Mouse (Mus musculus) left cerebral cortex, postnatal 4 days (tissue): Measurements from ENCODE around the gene Lpp. TPM values are rescaled to one million over a fixed set of nuclear protein-coding genes. Genes with fewer than 3 reads are reported as not detected.
A peak's percentile ranks its signal among the peaks of the same experiment; 100 is the strongest.

Experiments
- DNase-seq: peaks from one replicate; pipeline ENCODE4 v3.0.0-alpha.2; 2022
- intact Hi-C: fragments of 180-260 bp; cut with DNase I; formaldehyde crosslinking; loops from one replicate; pipeline ENCODE4 v1.15.1; 2025
- total RNA-seq, 2 experiments: library from RNA; stranded (reverse); gene quantifications; 2 replicates each; pipeline ENCODE4 v1.2.3; 2021

The Lpp gene
- total RNA-seq, 2 experiments from 2014 or later, result 11.5 to 13.0 TPM

DNA sequence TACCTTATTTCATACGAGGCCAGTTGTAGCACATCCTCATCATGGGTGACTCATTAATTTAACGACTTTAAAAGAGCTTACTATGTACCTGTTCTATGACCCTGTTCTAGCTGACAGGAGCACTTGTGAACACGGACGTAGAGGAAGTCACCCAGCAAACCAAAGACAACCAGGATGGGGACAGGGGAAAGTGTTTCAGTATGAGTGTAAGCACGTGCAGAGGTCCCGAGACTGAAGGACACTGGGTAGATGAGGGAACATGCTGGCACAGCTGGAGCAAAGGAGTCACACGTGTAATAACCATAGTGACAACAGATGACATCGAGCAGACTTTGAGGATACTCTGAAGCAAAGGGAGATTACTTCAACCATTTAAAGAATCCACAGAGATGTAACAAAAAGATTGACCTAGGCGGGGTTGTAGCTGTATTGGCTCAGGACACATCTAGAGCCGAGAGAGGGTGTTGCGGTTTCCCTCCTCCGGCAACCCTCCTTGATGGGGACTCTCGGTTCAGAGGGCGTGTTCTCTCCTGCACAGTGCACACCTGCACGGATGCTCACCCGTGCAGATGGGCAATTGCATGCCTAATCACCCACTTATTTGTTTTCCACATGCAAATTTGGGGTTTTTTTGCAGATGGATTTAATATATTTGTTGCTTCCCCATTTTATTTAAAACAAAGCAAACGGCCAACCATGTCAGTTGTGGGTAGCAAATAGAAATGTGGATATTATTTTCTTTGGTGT lies 74.4 kb downstream of the Lpp start:
- intact Hi-C loops, result no loop called here
- DNase-seq, result no peak

DNA sequence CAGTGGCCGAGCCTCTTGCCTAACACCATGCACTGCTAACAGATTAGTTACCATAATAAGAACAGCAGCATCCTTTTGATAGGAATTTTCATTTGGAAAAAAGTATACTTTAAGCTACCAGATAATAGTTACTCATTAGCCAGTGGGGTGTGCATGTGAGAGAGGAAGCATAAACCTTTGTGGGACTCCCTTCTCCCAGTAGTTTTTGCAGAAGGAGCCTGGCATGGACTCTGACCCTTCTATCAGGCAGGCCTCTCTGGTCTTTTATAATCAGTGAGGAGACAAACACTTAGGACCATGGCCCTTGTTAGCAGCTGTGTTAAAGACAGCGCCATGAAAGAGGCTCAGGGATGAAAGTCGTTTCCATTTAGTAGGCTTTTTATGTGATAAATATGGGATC lies 76.0 kb downstream of the Lpp start:
- intact Hi-C loops, result no loop called here
- no peak for DNase-seq

DNA sequence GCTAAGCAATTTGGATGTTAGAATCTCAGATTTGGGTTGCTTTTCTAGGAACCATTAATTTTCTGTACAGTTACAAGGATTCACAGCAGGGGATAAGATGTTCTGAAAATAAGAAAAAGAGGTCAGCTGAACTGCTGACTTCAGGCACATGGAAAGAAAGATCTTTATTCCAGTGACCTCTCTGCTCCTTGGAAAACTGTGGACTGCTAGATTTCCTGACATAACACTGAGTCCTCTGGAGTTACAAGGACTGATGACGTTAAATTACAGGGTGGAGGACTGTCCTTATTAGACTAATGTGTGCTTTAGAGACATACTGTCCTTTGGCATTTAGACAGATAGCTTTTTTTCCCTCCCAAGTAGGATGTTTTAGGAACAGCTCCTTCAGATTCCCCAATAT lies 77.3 kb downstream of the Lpp start:
- DNase-seq, result no peak
- intact Hi-C loops, result no loop called here

DNA sequence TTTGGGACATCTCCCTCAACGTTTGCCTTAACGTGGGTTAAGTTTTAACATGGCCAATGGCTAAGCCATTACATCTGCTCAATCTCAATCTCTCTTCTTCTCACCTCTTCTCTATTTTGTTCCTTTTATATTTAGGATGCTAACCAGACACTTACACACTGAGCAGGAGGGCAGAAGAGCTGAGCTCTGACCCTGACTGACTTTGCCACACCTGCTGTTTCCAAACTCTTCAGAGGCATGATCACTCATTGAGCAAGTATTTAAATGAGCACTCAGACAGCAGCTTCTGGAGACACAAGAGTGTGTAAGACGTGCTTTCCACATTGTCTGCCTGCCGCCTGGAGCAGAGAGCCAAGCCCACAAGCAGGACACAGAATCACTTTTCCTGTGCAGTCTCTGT lies 77.7 kb downstream of the Lpp start:
- no peak for DNase-seq
- intact Hi-C loops, result no loop called here

DNA sequence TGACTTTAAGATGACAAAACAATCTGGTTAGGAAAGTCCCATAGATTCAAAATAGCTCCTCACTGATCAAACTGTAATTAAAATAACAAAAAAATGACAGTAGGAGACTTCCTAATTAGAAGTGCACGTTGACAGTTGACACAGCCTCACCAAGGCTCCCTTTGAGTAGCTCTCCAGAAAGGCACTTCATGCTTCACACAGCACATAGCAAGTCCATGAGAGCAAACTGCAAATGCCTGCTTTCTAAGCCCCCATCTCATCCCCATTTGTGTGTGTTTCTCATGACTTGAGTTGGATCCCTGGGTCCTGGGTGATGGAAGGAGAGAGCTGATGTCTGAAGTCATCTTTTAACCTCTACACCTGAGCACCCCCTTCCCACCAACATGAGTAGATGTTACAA lies 78.5 kb downstream of the Lpp start:
- no peak for DNase-seq
- intact Hi-C loops, result no loop called here

DNA sequence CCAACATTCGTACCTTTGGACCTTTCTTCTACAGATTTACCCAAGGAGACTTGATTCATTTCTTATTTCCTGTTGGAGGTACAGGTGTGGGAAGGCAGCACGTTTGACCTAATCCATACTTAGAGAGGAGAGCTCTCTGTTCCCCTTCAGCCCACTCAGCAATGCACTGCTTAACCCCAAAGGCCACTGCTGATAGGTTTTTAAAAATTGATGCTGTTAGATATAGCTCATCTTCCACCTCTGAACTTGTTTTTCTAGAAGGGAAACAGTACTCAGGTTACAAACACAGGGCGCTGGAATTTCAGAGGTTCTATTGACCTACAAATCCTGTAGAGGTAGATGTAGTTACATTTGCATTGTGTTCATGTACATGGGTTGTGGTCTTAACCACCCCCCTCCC lies 80.7 kb downstream of the Lpp start:
- intact Hi-C loops, result no loop called here
- no peak for DNase-seq

DNA sequence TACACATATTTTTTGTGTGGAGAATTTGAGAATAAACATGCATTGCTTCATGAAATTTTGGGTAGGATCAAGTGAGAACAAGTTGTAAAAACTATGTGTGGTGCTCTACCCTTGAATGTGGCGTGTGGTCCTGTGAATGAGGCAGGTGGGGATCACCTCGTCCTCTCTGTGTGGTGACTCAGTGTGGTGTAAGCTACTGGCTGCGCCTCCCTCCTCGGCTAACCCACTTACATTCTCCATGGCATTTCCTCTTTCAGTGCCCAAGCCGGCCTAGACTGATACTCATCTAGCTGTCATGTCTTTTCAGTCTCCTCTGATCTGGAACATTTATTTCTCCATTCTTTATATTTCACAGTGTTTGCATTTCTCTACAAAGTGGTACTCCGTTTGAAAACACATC lies 81.5 kb downstream of the Lpp start:
- no peak for DNase-seq
- intact Hi-C loops, result no loop called here

DNA sequence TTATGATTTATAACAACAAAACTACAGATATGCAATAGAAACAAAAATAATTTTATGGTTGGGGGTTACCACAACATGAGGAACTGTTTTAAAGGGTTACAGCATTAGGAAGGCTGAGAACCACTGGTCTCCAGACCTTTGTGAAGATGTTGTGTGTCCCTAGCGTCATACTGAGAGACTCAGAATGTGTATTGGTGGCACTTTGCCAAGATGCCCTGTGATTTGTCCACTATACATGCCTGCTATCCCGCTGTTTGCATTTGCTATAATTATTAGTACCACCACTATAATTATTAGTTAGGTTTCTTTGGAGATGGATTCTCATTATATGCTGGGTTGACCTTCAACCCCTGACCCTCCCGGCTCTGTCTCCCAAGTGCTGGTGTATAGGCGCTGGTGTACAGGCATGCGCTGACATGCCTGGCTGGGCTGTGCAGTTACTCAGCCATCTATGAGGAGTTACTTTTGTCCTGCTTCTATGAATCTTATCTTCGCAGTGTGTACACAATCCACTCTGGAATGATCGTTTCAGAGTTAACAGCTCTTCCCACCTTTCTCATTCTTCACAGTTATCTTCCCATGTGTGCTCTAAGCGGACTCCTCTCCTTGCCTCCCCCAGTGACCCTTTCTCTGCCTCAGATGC lies 82.1 kb downstream of the Lpp start:
- DNase-seq, result no peak
- intact Hi-C loops, result no loop called here

DNA sequence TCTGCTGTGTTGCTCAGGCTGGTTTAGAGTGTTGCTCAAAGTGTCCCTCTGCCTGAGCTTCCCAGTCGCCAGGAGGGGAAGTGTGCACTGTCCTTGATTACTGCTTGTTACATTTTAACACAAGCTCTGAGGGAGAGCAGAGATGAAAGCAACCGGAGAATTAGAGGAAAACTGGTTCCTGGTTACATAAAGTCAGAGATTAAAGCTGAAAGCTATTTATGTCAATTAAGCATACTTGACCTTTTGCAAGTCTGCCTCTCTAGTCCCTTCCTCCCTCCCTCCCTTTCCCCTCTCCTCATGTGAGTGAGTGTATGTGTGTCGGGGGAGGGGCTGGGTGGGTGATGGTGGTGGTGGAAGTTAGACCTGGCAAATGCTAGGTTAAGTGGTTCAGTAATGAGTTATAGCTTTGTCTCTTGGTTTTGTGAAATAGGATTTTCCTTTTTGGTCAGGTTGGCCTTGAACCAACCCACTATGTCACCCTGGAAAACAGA lies 83.6 kb downstream of the Lpp start:
- intact Hi-C loops, result no loop called here
- DNase-seq, result no peak

DNA sequence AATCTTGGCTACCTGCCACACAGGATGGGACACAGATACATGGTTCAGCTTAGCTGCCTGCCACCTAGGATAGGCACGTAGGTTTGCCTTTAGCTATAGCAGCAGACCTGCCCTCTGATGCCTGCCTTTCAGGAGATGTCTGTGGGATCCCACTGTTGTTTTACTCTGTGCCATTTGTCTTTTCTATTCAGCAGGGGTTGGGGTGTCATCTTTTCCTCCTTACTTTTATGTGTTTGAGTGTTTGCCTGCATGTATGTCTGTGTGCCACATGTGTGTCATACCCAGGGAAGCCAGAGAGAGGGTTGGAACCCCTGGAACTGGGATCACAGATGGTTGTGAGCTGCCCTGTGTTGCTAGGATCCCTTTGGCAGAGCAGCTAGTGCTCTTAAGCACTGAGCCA lies 84.7 kb downstream of the Lpp start:
- intact Hi-C loops, result no loop called here

DNA sequence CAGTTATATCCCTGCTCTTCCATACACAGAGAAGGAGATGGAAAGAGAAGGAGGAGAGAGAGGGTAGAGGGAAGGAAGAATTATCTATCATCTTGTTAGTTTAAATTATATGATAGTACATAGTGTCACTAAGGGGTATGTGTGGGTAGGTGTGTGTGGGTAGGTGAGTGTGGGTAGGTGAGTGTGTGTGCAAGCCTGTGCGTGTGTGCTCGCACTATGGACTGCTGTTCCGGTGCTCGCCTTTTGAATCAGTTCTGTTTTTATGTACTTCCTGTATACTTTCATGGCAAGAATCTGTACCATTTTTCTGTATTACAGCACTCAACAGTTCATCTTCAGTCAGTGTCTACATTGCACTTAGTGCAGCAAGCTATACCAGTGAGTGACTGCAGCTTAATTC lies 85.5 kb downstream of the Lpp start:
- intact Hi-C loops, result no loop called here

More for the DNA sequence above, 84.7 kb downstream of the Lpp start:
- DNase-seq, result no peak

DNA sequence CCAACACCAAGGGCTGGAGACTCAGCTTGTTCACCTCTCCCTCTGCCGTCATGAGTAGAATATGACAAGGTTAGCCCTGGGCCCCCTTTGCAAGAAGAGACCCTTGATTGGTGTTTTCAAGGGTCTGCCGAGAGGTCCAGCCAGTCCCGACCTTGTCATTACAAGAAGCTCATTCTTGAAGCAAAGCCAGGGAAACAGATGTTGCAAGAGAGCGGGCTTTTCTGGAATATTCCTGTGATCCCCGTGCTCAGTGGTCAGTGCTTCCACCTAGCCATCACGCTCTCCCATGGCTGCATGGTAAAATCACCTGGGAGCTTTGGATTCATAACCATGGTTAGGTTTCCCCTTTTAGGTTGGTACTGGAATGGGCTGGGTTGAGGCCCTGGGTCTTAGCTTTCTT lies 89.3 kb downstream of the Lpp start:
- intact Hi-C loops, result no loop called here

More for the DNA sequence above, 85.5 kb downstream of the Lpp start:
- no peak for DNase-seq

DNA sequence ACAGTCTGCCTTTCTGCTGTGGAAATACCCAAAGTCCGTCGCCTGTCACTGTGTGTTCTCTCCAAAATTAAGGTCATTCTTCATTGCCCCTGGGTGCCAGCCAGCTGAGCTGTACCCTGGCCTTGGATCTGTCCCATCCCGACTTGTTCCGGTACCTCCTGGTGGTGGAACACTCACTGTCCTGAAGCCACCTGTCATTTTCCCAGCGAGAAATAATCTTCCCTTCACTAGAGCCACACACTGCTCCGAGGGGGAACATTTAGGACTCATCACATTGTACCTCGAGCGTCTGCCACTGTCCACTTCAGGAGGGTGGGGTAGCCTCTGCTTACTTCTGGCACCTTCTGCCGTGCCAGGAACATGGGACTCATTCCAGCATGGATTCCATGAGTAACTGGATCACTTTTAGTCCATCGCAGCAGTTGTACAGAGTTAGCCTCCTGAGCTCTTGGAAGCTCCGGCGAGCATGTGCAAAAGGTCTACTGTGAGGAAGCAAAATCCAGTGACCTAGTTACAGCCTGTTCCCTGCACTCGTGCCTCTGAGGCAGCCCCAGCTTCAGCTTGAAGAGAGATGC lies 90.3 kb downstream of the Lpp start:
- intact Hi-C loops, result no loop called here
- DNase-seq, result peak; percentile 35

More for the DNA sequence above, 89.3 kb downstream of the Lpp start:
- DNase-seq, result no peak

DNA sequence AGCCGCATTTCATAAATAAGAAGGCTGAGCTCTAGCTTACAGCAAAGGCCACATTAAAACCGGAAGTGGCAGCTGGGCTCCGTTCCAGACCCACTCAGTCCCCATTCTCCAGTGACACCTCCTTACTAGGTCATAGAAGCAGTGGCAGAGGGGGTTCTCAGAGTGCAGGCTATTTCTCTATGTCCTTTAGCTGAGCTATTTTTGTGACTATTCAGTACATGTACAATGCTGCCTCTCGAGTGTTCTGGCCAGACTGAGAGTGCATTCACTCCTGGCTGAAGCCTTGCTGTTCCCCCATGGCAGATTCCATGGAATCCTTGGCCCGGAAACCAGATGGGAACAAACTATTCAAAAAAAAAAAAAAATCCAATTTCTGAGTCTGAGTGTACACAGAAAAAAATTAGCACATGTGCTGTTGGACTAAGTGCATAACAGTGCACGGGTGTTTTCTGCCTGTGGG lies 94.5 kb downstream of the Lpp start:
- intact Hi-C loops, result no loop called here
- no peak for DNase-seq

DNA sequence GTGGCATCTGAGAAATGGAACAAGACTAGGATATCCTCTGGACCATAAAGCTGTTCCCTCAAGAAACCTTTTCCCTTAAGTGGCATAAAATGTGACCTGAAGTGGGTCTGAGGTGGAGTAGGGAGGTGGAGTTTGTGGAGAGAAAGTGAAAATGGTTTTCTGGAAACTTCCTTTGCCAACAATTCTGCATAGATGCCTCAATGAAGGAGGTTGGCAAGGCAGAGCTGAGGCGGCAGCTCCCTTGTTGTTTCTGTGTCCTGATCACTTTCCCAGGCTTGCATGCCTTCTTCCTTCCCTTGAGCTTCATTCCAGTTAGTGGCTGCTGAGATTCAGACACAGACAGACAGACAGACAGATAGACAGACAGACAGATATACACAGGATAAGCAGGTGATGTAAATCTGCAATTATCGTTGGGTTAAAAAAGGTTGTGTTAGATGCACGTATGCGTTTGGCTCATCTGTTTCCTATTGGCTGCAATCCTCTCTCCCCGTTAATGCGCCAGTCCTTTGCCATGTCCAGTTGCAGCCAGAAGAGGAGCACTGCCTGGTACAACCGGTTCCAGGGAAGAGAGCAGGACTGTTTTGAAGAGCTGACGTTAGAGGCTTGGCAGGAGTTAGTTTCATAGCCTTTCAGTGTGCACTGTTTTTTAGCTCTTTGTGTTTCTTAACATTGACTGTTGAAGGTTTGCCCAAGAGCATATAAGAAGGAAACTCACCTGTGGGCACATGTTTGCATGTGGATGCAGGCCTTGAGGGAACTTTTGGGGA lies 96.4 kb downstream of the Lpp start:
- intact Hi-C loops, result no loop called here
- no peak for DNase-seq

DNA sequence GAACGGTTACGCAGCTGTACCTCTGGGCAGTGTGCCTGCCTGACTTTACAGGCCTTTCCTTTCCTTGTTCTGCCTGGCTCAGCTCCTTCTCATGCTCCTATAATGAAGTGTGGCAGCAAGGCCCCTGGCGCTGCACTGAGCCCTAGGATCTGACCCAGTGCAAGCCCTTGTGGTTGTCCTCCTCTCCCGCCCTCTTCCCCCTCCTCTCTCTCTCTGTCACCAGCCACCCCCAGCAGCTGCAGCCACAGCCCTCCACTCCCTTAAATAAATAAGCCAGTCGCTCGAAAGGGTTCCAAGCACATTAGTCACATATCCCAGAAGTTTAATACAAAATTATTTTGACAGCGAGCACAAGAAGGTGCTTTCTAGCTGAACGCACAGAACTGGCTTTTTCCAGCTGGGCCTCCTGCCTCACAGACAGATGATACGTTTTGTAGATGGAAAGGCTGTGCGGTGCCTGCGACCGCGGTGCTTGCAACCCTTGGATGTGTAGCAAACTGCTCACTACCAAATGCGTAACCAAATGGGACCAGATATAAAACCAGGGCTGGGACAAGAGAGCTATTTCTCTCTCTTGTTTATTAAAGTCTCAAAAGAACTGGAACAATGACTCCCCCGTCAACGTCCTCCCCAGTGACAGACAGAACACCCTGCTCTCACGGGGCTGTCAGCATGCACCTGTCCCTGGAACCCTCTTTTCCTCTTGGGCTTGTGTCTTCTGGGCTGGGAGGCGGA lies 97.6 kb downstream of the Lpp start:
- peak; percentile 35 for DNase-seq
- intact Hi-C loops, result no loop called here

DNA sequence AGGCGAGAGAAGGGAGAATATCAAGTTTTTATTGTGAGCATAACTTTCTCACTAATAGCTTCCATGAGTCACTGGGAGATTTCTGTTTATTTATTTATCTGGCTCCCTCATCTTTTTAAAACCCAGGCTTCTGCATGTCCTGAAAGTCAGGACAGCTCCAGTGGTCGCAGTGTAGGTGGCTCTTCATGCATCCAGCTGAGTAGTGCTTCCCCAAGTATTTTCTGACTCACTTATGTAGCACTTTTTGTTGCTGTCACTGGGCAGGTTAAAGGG lies 98.1 kb downstream of the Lpp start:
- intact Hi-C loops, result no loop called here

DNA sequence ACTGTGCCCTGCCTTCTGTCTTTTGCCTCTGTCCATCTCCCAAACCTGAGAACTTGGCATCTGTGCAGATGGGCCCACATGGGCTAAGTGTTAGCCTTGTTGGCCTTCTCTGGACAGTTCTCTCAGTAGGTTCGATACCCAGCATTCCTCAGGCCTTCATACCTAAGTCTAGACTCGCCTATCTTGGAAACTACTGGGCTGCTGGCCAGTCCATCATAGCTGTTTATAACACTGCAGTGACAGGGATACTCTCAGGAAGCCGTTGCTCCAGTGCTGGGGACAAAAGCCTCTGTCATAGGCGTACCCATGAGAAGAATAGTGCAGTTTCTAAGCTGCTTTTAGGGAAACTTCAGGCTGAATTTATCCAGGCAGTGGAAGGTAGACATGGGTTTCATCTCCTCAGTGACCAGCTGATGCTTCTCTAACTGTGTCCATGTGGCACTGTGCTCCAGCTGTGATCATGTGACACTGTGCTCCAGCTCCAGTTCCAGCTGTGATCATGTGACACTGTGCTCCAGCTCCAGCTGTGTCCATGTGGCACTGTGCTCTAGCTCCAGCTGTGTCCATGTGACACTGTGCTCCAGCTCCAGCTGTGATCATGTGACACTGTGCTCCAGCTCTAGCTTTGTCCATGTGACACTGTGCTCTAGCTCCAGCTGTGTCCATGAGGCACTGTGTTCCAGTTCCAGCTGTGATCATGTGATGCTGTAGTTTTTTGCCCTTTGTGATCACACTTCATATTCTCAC lies 99.1 kb downstream of the Lpp start:
- DNase-seq, result no peak
- intact Hi-C loops, result no loop called here

More for the DNA sequence above, 98.1 kb downstream of the Lpp start:
- no peak for DNase-seq

DNA sequence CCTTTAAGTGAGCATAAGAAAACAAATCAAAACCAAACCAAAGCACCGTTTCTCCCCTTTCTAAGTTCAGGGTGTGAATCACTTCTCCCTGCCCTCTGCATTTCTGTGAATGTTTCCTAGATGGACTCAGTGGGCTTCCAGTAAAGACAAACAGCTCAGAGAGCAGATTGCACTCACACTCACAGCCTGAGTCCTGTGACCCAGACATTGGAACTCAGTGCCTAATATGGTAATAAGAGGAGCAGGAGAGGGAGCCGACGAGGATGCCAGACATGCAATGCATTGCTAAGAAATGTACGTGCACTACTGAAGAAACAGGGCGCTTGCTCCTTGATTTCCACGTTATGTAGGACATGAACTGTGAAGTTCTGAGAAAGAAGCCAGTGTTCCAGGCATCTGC lies 101.2 kb downstream of the Lpp start:
- intact Hi-C loops, result no loop called here
- no peak for DNase-seq

DNA sequence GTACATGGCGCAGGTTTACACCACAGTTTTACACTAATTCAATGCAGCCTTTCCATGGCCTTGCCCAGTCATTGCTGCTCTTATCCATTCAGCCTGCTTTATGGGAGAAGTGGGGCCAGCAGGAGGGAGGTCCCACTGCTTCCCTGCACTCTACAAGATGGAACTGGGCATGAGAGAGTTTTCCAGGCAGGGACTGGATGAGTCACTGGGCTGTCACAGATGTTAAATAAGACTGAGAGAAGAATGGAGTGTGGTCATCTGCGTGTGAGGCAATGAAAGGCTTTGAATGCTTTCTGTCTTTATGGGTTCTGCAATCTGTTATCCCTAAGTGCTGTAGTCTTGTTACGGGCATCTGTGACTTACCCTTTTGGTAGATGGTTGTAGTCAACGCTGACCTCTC lies 102.2 kb downstream of the Lpp start:
- DNase-seq, result no peak
- intact Hi-C loops, result no loop called here
